In the genomic region with DNA sequence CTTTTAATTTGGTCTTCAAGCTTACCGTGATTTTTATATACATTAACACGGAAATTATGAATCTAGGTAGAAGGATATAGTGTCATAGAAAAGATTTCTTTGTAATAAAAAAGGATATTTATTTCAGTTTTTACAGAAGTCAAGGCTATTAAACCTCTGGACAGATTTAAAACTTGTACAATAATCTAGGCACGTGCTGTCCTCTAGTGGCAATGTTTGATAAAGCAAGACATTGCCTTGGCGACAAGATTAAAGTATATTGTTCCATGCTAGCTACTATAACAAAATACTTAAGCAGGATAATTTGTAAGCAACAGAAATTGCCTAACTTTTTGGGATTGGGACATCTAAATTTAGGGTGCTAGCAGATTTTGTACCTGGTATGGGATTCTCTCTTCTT, we compare ENCODE assay signal across 11 mouse cellular contexts.
A peak's percentile ranks its signal among the peaks of the same experiment; 100 is the strongest.
DNase-seq lines count a peak whose midpoint lies in the region; ATAC-seq and TF ChIP-seq lines count a peak whose summit lies in the region.
"Had no signal": no experiment of that assay in that cellular context is flagged by ENCODE, and none has a peak within 500 bp of the region (broad histone marks: within the 10 kb centered on the region; RNA-seq: fewer than 3 reads in every experiment).

No protein-coding gene starts in this region.

- no peak overlapping the region for H3K27ac ChIP-seq in heart, postnatal 0 days (ENCODE audit: low read depth)
- H3K27ac ChIP-seq in heart, embryonic 12.5 days (ENCODE audit: poor library complexity, severe bottlenecking) = no peak overlapping the region
- no peak overlapping the region for H3K27ac ChIP-seq in limb, embryonic 14.5 days (replicated peaks; ENCODE audit: low read depth, low read length)
- no peak overlapping the region for H3K27ac ChIP-seq in limb, embryonic 10.5 days
- H3K27ac ChIP-seq in MEL (ENCODE audit: control insufficient read depth, low read depth, low read length) = no peak overlapping the region

- H3K4me3 ChIP-seq in heart, postnatal 0 days (ENCODE audit: low read depth, low read length) = no peak overlapping the region
- no peak overlapping the region for H3K4me3 ChIP-seq in heart, embryonic 12.5 days
- no peak overlapping the region for H3K4me3 ChIP-seq in limb, embryonic 14.5 days (replicated peaks; ENCODE audit: low read length)
- H3K4me3 ChIP-seq in limb, embryonic 10.5 days = no peak overlapping the region
- no peak overlapping the region for H3K4me3 ChIP-seq in MEL (ENCODE audit: control insufficient read depth in 1 of 2, insufficient read depth in 1 of 2, low read depth in 2 of 2, low read length in 2 of 2)

- TF ChIP-seq RAD21 in MEL (IDR thresholded peaks at IDR 0.05; ENCODE audit: low read depth, low read length) = peak; percentile 91

- 29% methylated on average over 4 of the region's 4 CpGs for WGBS in heart, postnatal 0 days
- 26% methylated on average over 4 of the region's 4 CpGs for WGBS in heart, embryonic 12.5 days
- WGBS in limb, embryonic 14.5 days = 31% methylated on average over 4 of the region's 4 CpGs
- 33% methylated on average over 4 of the region's 4 CpGs for WGBS in limb, embryonic 10.5 days

- no peak for DNase-seq in heart, postnatal 0 days (ENCODE audit: low spot score)
- peak; percentile 53 for DNase-seq in limb, embryonic 14.5 days (ENCODE audit: low spot score)
- DNase-seq in limb, embryonic 10.5 days (ENCODE audit: low spot score) = no peak
- peak; percentile 44 for DNase-seq in MEL (ENCODE audit: low read depth, low spot score)
- DNase-seq in embryo, embryonic 11 days = peak; percentile 23
- no peak for DNase-seq in ovary, postnatal 10 days (ENCODE audit: low spot score)
- no peak for DNase-seq in spleen, postnatal 36 days (ENCODE audit: low spot score in 2 of 2)
- DNase-seq: cerebellum, adult 8-10 months; thymus, adult 18-20 months had no signal

- H3K4me1 ChIP-seq in heart, postnatal 0 days (ENCODE audit: control insufficient read depth, insufficient read depth) = no peaks in the 10 kb centered on the region
- H3K4me1 ChIP-seq in heart, embryonic 12.5 days (replicated peaks) = no peaks in the 10 kb centered on the region
- no peaks in the 10 kb centered on the region for H3K4me1 ChIP-seq in limb, embryonic 14.5 days (ENCODE audit: control insufficient read depth, insufficient read depth, low read length)
- no peaks in the 10 kb centered on the region for H3K4me1 ChIP-seq in limb, embryonic 10.5 days
- no peaks in the 10 kb centered on the region for H3K4me1 ChIP-seq in MEL (ENCODE audit: control insufficient read depth in 1 of 2, insufficient read depth in 2 of 2, low read length in 2 of 2)

- no peaks in the 10 kb centered on the region for H3K79me2 ChIP-seq in MEL (ENCODE audit: control insufficient read depth, insufficient read depth, low read length, poor library complexity)

- H3K4me2 ChIP-seq in heart, postnatal 0 days (ENCODE audit: low read depth, low read length) = no peak overlapping the region
- no peak overlapping the region for H3K4me2 ChIP-seq in heart, embryonic 12.5 days
- no peak overlapping the region for H3K4me2 ChIP-seq in limb, embryonic 14.5 days (replicated peaks; ENCODE audit: low read depth, low read length, severe bottlenecking)
- H3K4me2 ChIP-seq: midbrain, embryonic 11.5 days had no signal

- TF ChIP-seq CTCF in heart, postnatal 0 days (IDR thresholded peaks at IDR 0.05; ENCODE audit: low read depth) = peak; percentile 56
- TF ChIP-seq CTCF in MEL (IDR thresholded peaks at IDR 0.05 in 2 of 3, conservative IDR thresholded peaks at IDR 0.05 in 1 of 3; ENCODE audit: control insufficient read depth in 1 of 3, insufficient read depth in 1 of 3, low read depth in 2 of 3, low read length in 3 of 3, poor library complexity in 1 of 3, severe bottlenecking in 1 of 3) = peak; percentile 44 to 84 (median 77)

- TF ChIP-seq POLR2A in limb, embryonic 14.5 days (IDR thresholded peaks at IDR 0.05; ENCODE audit: borderline replicate concordance, extremely low read depth, insufficient read depth, insufficient read length) = no peak
- TF ChIP-seq POLR2A in MEL (IDR thresholded peaks at IDR 0.05; ENCODE audit: control insufficient read depth in 1 of 2, insufficient read depth in 1 of 2, low read depth in 1 of 2, low read length in 2 of 2, poor library complexity in 1 of 2) = no peak

- H3K9ac ChIP-seq in heart, postnatal 0 days (replicated peaks; ENCODE audit: low read depth, low read length) = no peak overlapping the region
- H3K9ac ChIP-seq in heart, embryonic 12.5 days = no peak overlapping the region
- no peak overlapping the region for H3K9ac ChIP-seq in limb, embryonic 14.5 days (ENCODE audit: low read depth, low read length, severe bottlenecking)
- no peak overlapping the region for H3K9ac ChIP-seq in MEL (ENCODE audit: control insufficient read depth, low read depth, low read length, poor library complexity, severe bottlenecking)

- H3K36me3 ChIP-seq in heart, postnatal 0 days (replicated peaks; ENCODE audit: control insufficient read depth, insufficient read depth, low read length) = no peaks in the 10 kb centered on the region
- no peaks in the 10 kb centered on the region for H3K36me3 ChIP-seq in heart, embryonic 12.5 days
- H3K36me3 ChIP-seq in limb, embryonic 14.5 days (ENCODE audit: control insufficient read depth, insufficient read depth, low read length) = no peaks in the 10 kb centered on the region
- no peaks in the 10 kb centered on the region for H3K36me3 ChIP-seq in limb, embryonic 10.5 days
- H3K36me3 ChIP-seq in MEL (ENCODE audit: control insufficient read depth in 1 of 2, insufficient read depth in 2 of 2, low read length in 2 of 2) = no peaks in the 10 kb centered on the region

- TF ChIP-seq EP300 in heart, postnatal 0 days (IDR thresholded peaks at IDR 0.05; ENCODE audit: low read depth) = no peak
- no peak for TF ChIP-seq EP300 in MEL (IDR thresholded peaks at IDR 0.05; ENCODE audit: low read depth in 1 of 2, low read length in 2 of 2)

- no peaks in the 10 kb centered on the region for H3K27me3 ChIP-seq in heart, postnatal 0 days (ENCODE audit: control insufficient read depth, insufficient read depth, low read length)
- no peaks in the 10 kb centered on the region for H3K27me3 ChIP-seq in heart, embryonic 12.5 days (replicated peaks)
- no peaks in the 10 kb centered on the region for H3K27me3 ChIP-seq in limb, embryonic 14.5 days (ENCODE audit: control insufficient read depth, insufficient read depth, low read length)
- no peaks in the 10 kb centered on the region for H3K27me3 ChIP-seq in limb, embryonic 10.5 days (ENCODE audit: low read depth, poor library complexity, severe bottlenecking)
- H3K27me3 ChIP-seq in MEL (ENCODE audit: control insufficient read depth in 1 of 2, insufficient read depth in 2 of 2, low read length in 2 of 2) = no peaks in the 10 kb centered on the region

- no peak for ATAC-seq in heart, postnatal 0 days (ENCODE audit: insufficient read depth, low read depth)
- no peak for ATAC-seq in heart, embryonic 12.5 days (ENCODE audit: insufficient number of reproducible peaks, low FRiP score)
- no peak for ATAC-seq in limb, embryonic 14.5 days (ENCODE audit: low FRiP score, low read depth)

- H3K9me3 ChIP-seq in heart, postnatal 0 days (replicated peaks; ENCODE audit: control insufficient read depth, low read length) = no peaks in the 10 kb centered on the region
- no peaks in the 10 kb centered on the region for H3K9me3 ChIP-seq in heart, embryonic 12.5 days (replicated peaks)
- H3K9me3 ChIP-seq in limb, embryonic 14.5 days (ENCODE audit: control insufficient read depth, low read length) = no peaks in the 10 kb centered on the region
- no peaks in the 10 kb centered on the region for H3K9me3 ChIP-seq in limb, embryonic 10.5 days (replicated peaks)
- H3K9me3 ChIP-seq in MEL (replicated peaks; ENCODE audit: insufficient read depth, low read length) = no peaks in the 10 kb centered on the region

TF ChIP-seq in MEL, 35 proteins besides CTCF, POLR2A, EP300 and RAD21:
- TF ChIP-seq USF2 (IDR thresholded peaks at IDR 0.05; ENCODE audit: borderline replicate concordance in 1 of 2, insufficient read depth in 1 of 2, low read depth in 1 of 2, low read length in 2 of 2) (no peak), MAZ (IDR thresholded peaks at IDR 0.05; ENCODE audit: low read depth, low read length) (no peak), CHD1 (IDR thresholded peaks at IDR 0.05; ENCODE audit: low read depth, low read length) (no peak), NRF1 (IDR thresholded peaks at IDR 0.05; ENCODE audit: insufficient read depth, low read depth, low read length, poor library complexity, severe bottlenecking) (no peak), ZC3H11A (IDR thresholded peaks at IDR 0.05; ENCODE audit: low read depth, low read length) (peak; percentile 59), POLR2AphosphoS2 (IDR thresholded peaks at IDR 0.05; ENCODE audit: low read length) (no peak), CHD2 (IDR thresholded peaks at IDR 0.05; ENCODE audit: low read length) (no peak), ETS1 (IDR thresholded peaks at IDR 0.05; ENCODE audit: low read depth, low read length) (no peak), NELFE (IDR thresholded peaks at IDR 0.05; ENCODE audit: low read depth, low read length) (no peak), E2F4 (IDR thresholded peaks at IDR 0.05; ENCODE audit: borderline replicate concordance, low read depth, low read length) (no peak), GABPA (IDR thresholded peaks at IDR 0.05; ENCODE audit: low read depth, low read length) (no peak), BHLHE40 (IDR thresholded peaks at IDR 0.05; ENCODE audit: borderline replicate concordance, low read depth, low read length) (no peak), SMC3 (IDR thresholded peaks at IDR 0.05; ENCODE audit: low read depth, low read length) (peak; percentile 63), KAT2A (conservative IDR thresholded peaks at IDR 0.05; ENCODE audit: low read depth, low read length) (no peak), ZMIZ1 (IDR thresholded peaks at IDR 0.05; ENCODE audit: low read depth, low read length) (no peak)

Comparison
In these comparisons a context has a peak if more than half of its experiments do, and no peak if none do; other contexts are left out.
1. DNase-seq: peak in limb, embryonic 14.5 days (single experiment), MEL (single experiment) and embryo, embryonic 11 days (single experiment); none in heart, postnatal 0 days (single experiment), limb, embryonic 10.5 days (single experiment), ovary, postnatal 10 days (single experiment) and spleen, postnatal 36 days (0 of 2).